In genomic region chr16:92823381-92823862, GRCm38 (mm10) we compare ENCODE assay signal across 8 mouse cellular contexts. TPM values are rescaled to one million over a fixed set of nuclear protein-coding genes. Genes with fewer than 3 reads are reported as not detected.
DNase-seq lines count a peak whose midpoint lies in the region; ATAC-seq lines count a peak whose summit lies in the region.

No protein-coding gene starts in this region.

- ATAC-seq in forebrain, embryonic 15.5 days (replicated peaks): no peak
- no peak for ATAC-seq in forebrain, embryonic 12.5 days (ENCODE audit: low FRiP score)
- ATAC-seq in neural tube, embryonic 13.5 days (ENCODE audit: low read depth): no peak
- no peak for ATAC-seq in neural tube, embryonic 15.5 days (ENCODE audit: low FRiP score)

- H3K4me1 ChIP-seq in forebrain, embryonic 15.5 days: peaks cover 10% of the 10 kb centered on the region; the same call in 1 of the 2 replicates
- peaks cover 14% of the 10 kb centered on the region for H3K4me1 ChIP-seq in forebrain, embryonic 12.5 days
- peaks cover 19% of the 10 kb centered on the region for H3K4me1 ChIP-seq in neural tube, embryonic 13.5 days (replicated peaks)
- H3K4me1 ChIP-seq in neural tube, embryonic 15.5 days: peaks cover 21% of the 10 kb centered on the region; the same call in 1 of the 2 replicates

- no peaks in the 10 kb centered on the region for H3K9me3 ChIP-seq in forebrain, embryonic 15.5 days
- no peaks in the 10 kb centered on the region for H3K9me3 ChIP-seq in forebrain, embryonic 12.5 days
- no peaks in the 10 kb centered on the region for H3K9me3 ChIP-seq in neural tube, embryonic 13.5 days
- H3K9me3 ChIP-seq in neural tube, embryonic 15.5 days (replicated peaks): no peaks in the 10 kb centered on the region

- DNase-seq in cerebellum, postnatal 10 days: peak; percentile 52 to 67
- peak; percentile 41 for DNase-seq in retina, postnatal 1 day
- no peak for DNase-seq in ovary, postnatal 14 days (ENCODE audit: low spot score)
- no peak for DNase-seq in urinary bladder, adult 18-20 months (ENCODE audit: low spot score in 2 of 2)

- 46% methylated on average over 5 of the region's 5 CpGs for WGBS in forebrain, embryonic 15.5 days
- 62% methylated on average over 5 of the region's 5 CpGs for WGBS in forebrain, embryonic 12.5 days
- 49% methylated on average over 5 of the region's 5 CpGs for WGBS in neural tube, embryonic 13.5 days
- 54% methylated on average over 5 of the region's 5 CpGs for WGBS in neural tube, embryonic 15.5 days

- no peaks in the 10 kb centered on the region for H3K27me3 ChIP-seq in forebrain, embryonic 15.5 days
- H3K27me3 ChIP-seq in forebrain, embryonic 12.5 days: no peaks in the 10 kb centered on the region
- peaks cover 13% of the 10 kb centered on the region for H3K27me3 ChIP-seq in neural tube, embryonic 13.5 days
- H3K27me3 ChIP-seq in neural tube, embryonic 15.5 days (replicated peaks): 0 out of 2 replicates have a peak, but pooled peaks cover 4% of the 10 kb centered on the region

- no peaks in the 10 kb centered on the region for H3K36me3 ChIP-seq in forebrain, embryonic 15.5 days
- no peaks in the 10 kb centered on the region for H3K36me3 ChIP-seq in forebrain, embryonic 12.5 days (replicated peaks)
- no peaks in the 10 kb centered on the region for H3K36me3 ChIP-seq in neural tube, embryonic 13.5 days
- no peaks in the 10 kb centered on the region for H3K36me3 ChIP-seq in neural tube, embryonic 15.5 days

- no peak overlapping the region for H3K9ac ChIP-seq in forebrain, embryonic 15.5 days (replicated peaks)
- H3K9ac ChIP-seq in forebrain, embryonic 12.5 days: no peak overlapping the region
- no peak overlapping the region for H3K9ac ChIP-seq in neural tube, embryonic 13.5 days
- H3K9ac ChIP-seq in neural tube, embryonic 15.5 days (replicated peaks): no peak overlapping the region

- no peak overlapping the region for H3K4me3 ChIP-seq in forebrain, embryonic 15.5 days
- H3K4me3 ChIP-seq in forebrain, embryonic 12.5 days (replicated peaks): no peak overlapping the region
- H3K4me3 ChIP-seq in neural tube, embryonic 13.5 days: no peak overlapping the region
- H3K4me3 ChIP-seq in neural tube, embryonic 15.5 days (replicated peaks): no peak overlapping the region

- H3K27ac ChIP-seq in forebrain, embryonic 15.5 days (replicated peaks): 0 out of 2 replicates have a peak overlapping the region, but pooled peaks have one; percentile 0
- no peak overlapping the region for H3K27ac ChIP-seq in forebrain, embryonic 12.5 days
- H3K27ac ChIP-seq in neural tube, embryonic 13.5 days (replicated peaks): 0 out of 2 replicates have a peak overlapping the region, but pooled peaks have one; percentile 1
- no peak overlapping the region for H3K27ac ChIP-seq in neural tube, embryonic 15.5 days (replicated peaks)

- no peak overlapping the region for H3K4me2 ChIP-seq in forebrain, embryonic 15.5 days (replicated peaks)
- no peak overlapping the region for H3K4me2 ChIP-seq in forebrain, embryonic 12.5 days
- H3K4me2 ChIP-seq in neural tube, embryonic 13.5 days: no peak overlapping the region
- H3K4me2 ChIP-seq in neural tube, embryonic 15.5 days: no peak overlapping the region

RNA-seq across cellular contexts. Expression of gene Runx1, which starts 2.5 kb away (rescaled TPM):
- polyA plus RNA-seq in forebrain, embryonic 15.5 days (2015; fragmentation: Nextera tagmentation; extraction: Ambion mirVana): 0.39 and 0.54 TPM in 2 replicates
- polyA plus RNA-seq in forebrain, embryonic 12.5 days (2016; fragmentation: Nextera tagmentation; extraction: Ambion mirVana): 2.3 and 2.7 TPM in 2 replicates
- polyA plus RNA-seq in neural tube, embryonic 13.5 days (2015; fragmentation: Nextera tagmentation; extraction: Ambion mirVana): 7.2 and 10.3 TPM in 2 replicates
- polyA plus RNA-seq in neural tube, embryonic 15.5 days (2015; fragmentation: Nextera tagmentation; extraction: Ambion mirVana): 2.9 and 12.2 TPM in 2 replicates

Comparison
In these comparisons a context has a peak if more than half of its experiments do, and no peak if none do; other contexts are left out.
1. H3K27ac ChIP-seq: peak in forebrain, embryonic 15.5 days (single experiment) and neural tube, embryonic 13.5 days (single experiment); none in forebrain, embryonic 12.5 days (single experiment) and neural tube, embryonic 15.5 days (single experiment).
2. DNase-seq: peak in cerebellum, postnatal 10 days (2 of 2) and retina, postnatal 1 day (single experiment); none in ovary, postnatal 14 days (single experiment) and urinary bladder, adult 18-20 months (0 of 2).